Mouse (Mus musculus) hindlimb bud, embryonic 11.5 days (tissue): ENCODE measurements around the gene Stx1a.

ENCODE experiments used
- DNase-seq: peaks from one replicate; pipeline ENCODE4 v3.0.0-alpha.2; 2012; ENCODE audit warnings: low read depth, low spot score; ENCODE audit errors: extremely low spot score

Stx1a gene

GRCm38 (mm10) chr5:135023344-135024173 is at the start of gene Stx1a:
Gene Stx1a (plus strand): TSS chr5:135023482.
- DNase-seq, result peak; percentile 49

- no peak for DNase-seq
Measured at GRCm38 (mm10) chr5:134973526-134973925, 49.8 kb upstream of the Stx1a start.

- no peak for DNase-seq
Measured at GRCm38 (mm10) chr5:134974294-134974693, 49.0 kb upstream of the Stx1a start.

- no peak for DNase-seq
Measured at GRCm38 (mm10) chr5:134974921-134975320, 48.4 kb upstream of the Stx1a start.

- DNase-seq, result no peak
Measured at GRCm38 (mm10) chr5:134976164-134976563, 47.1 kb upstream of the Stx1a start.

- DNase-seq, result no peak
Measured at GRCm38 (mm10) chr5:134976577-134977250, 46.6 kb upstream of the Stx1a start.

- no peak for DNase-seq
Measured at GRCm38 (mm10) chr5:134977837-134978236, 45.4 kb upstream of the Stx1a start.

GRCm38 (mm10) chr5:134981149-134981548 is 42.1 kb upstream of the Stx1a start:
- no peak for DNase-seq

- DNase-seq, result no peak
Measured at GRCm38 (mm10) chr5:134983111-134983510, 40.2 kb upstream of the Stx1a start.

- no peak for DNase-seq
Measured at GRCm38 (mm10) chr5:134983771-134984170, 39.5 kb upstream of the Stx1a start.

GRCm38 (mm10) chr5:134985633-134986297 is 37.5 kb upstream of the Stx1a start, which contains the start of gene Cldn3:
Gene Cldn3 (plus strand): TSS chr5:134986214.
- DNase-seq, result no peak

GRCm38 (mm10) chr5:134986298-134987268 is 36.7 kb upstream of the Stx1a start:
- DNase-seq, result no peak

GRCm38 (mm10) chr5:134989166-134989565 is 34.1 kb upstream of the Stx1a start:
- DNase-seq, result no peak

- DNase-seq, result no peak
Measured at GRCm38 (mm10) chr5:134989741-134990140, 33.5 kb upstream of the Stx1a start.

- no peak for DNase-seq
Measured at GRCm38 (mm10) chr5:134992566-134992965, 30.7 kb upstream of the Stx1a start.

- no peak for DNase-seq
Measured at GRCm38 (mm10) chr5:134998359-134998758, 24.9 kb upstream of the Stx1a start.

- no peak for DNase-seq
Measured at GRCm38 (mm10) chr5:134999797-135000196, 23.5 kb upstream of the Stx1a start.

GRCm38 (mm10) chr5:135000751-135001150 is 22.5 kb upstream of the Stx1a start:
- no peak for DNase-seq

GRCm38 (mm10) chr5:135001309-135001708 is 22.0 kb upstream of the Stx1a start:
- DNase-seq, result peak; percentile 41

- no peak for DNase-seq
Measured at GRCm38 (mm10) chr5:135002151-135002550, 21.1 kb upstream of the Stx1a start.
